Mouse (Mus musculus): ENCODE measurements around the gene Cfap43. TPM values are rescaled to one million over a fixed set of nuclear protein-coding genes. Genes with fewer than 3 reads are reported as not detected.
A peak's percentile ranks its signal among the peaks of the same experiment; 100 is the strongest.

Cfap43 gene
- total RNA-seq (2015; ENCODE audit: low replicate concordance) = not detected in 2 replicates
- total RNA-seq (2017; ENCODE audit: low replicate concordance) = not detected in 2 replicates

- ATAC-seq (replicated peaks; ENCODE audit: low FRiP score, poor library complexity, severe bottlenecking) = peak; percentile 74
Measured at GRCm38 (mm10) chr19:47919126-47919965, at the start of gene Cfap43, which contains the start of gene Itprip. Gene Cfap43, minus strand, starts transcription at chr19:47919287. Gene Itprip, minus strand, starts transcription at chr19:47919299.

- no peak for ATAC-seq (replicated peaks; ENCODE audit: low FRiP score, poor library complexity, severe bottlenecking)
Measured at GRCm38 (mm10) chr19:47958181-47958580, 39.1 kb upstream of the Cfap43 start.

- ATAC-seq (replicated peaks; ENCODE audit: low FRiP score, poor library complexity, severe bottlenecking) = no peak
Measured at GRCm38 (mm10) chr19:47953169-47953568, 34.1 kb upstream of the Cfap43 start.

- ATAC-seq (replicated peaks; ENCODE audit: low FRiP score, poor library complexity, severe bottlenecking) = no peak
Measured at GRCm38 (mm10) chr19:47950946-47951345, 31.9 kb upstream of the Cfap43 start.

GRCm38 (mm10) chr19:47946821-47947465 is 27.9 kb upstream of the Cfap43 start:
- ATAC-seq (replicated peaks; ENCODE audit: low FRiP score, poor library complexity, severe bottlenecking) = no peak

GRCm38 (mm10) chr19:47939361-47939760 is 20.3 kb upstream of the Cfap43 start:
- no peak for ATAC-seq (replicated peaks; ENCODE audit: low FRiP score, poor library complexity, severe bottlenecking)

DNA sequence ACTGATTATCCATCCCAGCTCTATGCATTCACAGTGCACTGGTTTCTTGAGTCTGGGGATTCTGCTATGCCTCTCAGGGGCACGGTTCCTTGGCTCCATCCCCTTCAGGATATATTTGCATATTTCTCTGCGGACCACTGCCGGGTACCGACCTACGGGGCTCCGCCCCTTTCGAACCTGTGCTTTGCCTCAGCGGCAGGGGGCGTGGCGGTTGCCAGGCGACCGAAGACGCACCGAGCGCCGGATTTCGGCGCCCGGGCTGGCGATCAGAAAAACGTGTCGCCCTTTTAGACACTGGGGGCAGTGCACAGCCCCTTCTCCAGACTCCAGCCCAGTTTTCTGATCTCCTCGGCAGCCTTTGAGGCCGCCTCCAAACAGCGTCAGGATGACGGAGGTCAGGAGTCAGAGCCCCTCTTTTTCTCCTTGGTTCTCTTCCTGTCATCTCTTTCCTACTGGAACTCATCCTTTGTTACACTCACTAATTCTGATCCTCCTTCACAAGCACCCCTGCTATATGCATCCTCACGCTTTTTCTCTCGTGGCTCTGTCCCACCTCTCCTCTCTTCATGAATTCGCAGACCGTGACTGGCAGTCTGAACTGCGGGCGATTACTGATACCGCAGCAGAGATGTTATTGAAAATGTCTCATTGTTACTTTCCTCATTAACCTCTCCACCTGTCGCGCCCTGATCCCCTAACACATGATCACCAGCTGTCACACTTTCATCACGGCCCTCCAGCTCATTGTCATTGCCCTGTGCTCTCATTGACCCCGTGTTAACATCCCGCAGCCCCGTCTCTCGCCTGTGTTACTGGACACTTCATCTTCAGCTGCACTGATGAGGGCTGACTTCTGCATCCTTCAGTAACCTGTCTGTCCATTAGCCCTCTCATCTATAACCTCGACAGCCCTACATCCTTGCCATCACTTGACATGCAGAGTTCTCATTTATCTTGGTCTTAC is 18.6 kb upstream of the Cfap43 start, which contains the start of gene Cfap58:
Gene Cfap58, plus strand, starts transcription at position 233 of the 964 bp plus-strand sequence.
- ATAC-seq (replicated peaks; ENCODE audit: low FRiP score, poor library complexity, severe bottlenecking) = no peak

- no peak for ATAC-seq (replicated peaks; ENCODE audit: low FRiP score, poor library complexity, severe bottlenecking)
Measured at GRCm38 (mm10) chr19:47936938-47937337, 17.9 kb upstream of the Cfap43 start.

GRCm38 (mm10) chr19:47936490-47936889 is 17.4 kb upstream of the Cfap43 start:
- no peak for ATAC-seq (replicated peaks; ENCODE audit: low FRiP score, poor library complexity, severe bottlenecking)

GRCm38 (mm10) chr19:47935530-47935929 is 16.4 kb upstream of the Cfap43 start:
- no peak for ATAC-seq (replicated peaks; ENCODE audit: low FRiP score, poor library complexity, severe bottlenecking)

DNA sequence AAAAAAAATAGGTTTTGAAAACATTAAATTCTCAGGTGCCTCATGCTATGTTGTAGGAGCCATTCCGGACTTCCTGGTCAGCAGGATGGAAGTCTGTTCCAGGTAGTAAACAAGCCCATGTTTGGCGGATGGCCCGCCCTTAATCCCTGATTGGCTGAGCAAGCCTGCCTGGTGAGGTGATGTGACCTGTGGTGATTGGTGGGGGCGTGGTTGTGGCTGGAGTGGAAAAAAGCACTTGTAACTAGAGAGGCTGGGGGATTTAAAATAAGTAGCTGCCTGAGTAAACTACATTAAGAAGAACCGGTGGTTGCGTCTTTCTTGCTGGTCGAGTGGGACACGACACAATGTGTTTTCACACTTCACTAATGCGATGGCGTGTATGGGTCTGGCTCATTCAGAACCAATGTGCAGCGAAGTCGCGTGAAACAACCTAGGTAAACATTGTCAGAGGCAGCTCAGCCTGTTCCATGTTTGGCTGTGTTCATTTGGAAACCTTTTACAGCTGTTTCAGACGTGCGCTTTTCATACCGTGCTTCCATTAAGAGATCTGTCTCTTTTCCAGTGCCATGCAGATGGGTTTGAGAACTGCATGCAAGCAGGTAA is 15.7 kb upstream of the Cfap43 start:
- no peak for ATAC-seq (replicated peaks; ENCODE audit: low FRiP score, poor library complexity, severe bottlenecking)

- ATAC-seq (replicated peaks; ENCODE audit: low FRiP score, poor library complexity, severe bottlenecking) = no peak
Measured at GRCm38 (mm10) chr19:47934146-47934545, 15.1 kb upstream of the Cfap43 start.

DNA sequence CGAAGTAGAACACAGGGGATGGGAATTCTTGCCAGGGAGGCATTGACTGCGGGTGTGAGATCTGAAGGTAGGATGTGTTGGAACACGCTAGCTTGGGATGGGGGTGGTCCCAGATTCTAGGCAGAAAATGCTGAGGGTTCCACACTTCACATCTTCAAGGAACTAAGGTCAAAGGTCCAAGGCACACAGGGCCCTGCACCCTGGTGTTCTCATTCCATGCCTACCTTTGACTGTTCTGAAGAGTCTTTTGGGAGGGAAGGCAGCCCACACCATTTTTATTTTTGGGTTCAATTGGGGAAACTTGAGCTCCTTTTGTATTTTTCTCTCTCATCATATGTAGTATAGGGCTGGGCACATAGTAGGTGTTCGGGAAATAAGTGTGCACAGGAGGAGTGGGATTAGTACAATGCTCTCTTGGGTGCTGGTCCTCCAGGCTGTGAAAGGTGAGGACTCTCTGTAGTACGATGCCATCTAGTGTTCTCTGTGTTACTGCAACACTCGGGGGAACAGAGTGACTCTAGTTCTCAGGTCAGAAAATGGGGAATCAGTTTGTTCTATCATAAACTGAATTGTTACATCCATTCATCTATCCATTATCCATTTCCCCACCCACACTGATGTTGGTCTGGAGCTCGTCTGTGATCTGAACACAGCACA is 13.0 kb upstream of the Cfap43 start:
- ATAC-seq (replicated peaks; ENCODE audit: low FRiP score, poor library complexity, severe bottlenecking) = no peak

DNA sequence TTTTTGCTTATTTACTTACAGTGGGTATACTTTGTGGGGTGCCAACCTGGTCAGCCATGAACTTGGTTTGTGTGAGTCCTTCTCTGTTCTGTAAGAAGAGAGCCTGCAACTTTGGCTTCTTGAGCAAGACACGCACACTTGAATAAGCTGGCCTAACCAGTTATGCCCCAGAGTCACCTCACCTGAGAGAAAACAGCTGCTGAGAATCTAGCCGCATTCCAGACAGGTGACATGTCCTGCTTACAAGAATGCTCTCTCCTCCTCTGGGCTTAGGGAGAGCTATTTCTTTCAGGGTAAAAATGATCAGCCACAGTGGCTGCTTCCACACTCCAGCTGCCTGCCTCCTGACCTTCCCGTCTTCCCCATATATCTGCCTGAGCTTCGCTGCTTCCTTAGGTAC is 10.0 kb upstream of the Cfap43 start:
- no peak for ATAC-seq (replicated peaks; ENCODE audit: low FRiP score, poor library complexity, severe bottlenecking)

DNA sequence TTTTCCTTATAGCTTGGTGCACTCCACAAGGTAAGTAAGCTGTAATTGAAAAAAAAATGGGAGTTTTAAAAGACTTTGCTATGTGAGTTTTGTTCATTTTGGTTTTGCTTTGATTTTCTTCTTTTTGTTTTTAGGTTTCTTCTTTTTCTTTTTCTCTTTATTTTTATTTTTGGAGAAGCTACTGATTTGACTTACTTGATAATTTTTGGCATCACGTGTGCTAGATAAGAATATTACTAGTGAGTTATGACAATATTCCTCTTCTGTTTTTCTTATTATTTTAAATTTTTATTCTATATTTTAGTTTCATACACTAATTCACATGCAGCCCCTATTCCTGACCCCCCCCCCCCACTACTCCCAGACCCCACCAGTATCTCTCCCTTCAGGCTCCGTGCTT is 7.9 kb upstream of the Cfap43 start:
- no peak for ATAC-seq (replicated peaks; ENCODE audit: low FRiP score, poor library complexity, severe bottlenecking)

DNA sequence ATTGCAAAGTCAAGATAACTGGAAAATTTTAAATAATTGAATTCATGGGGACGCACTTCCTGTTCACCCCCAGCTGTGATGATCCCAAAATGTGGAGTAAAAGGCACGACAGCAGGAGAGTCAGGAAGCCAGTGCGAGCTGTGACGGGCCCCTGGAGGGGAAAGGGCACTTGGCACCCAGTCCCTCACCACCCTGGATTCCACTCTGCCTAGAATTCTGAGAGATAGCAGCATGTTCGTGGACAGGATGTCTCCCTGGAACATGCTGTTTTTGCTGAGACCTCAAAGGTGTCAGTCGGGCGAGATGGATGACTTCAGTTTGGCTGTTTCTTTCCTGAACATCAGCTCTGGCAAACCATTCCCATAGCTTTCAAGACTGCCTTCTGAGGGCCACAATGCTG is 6.7 kb upstream of the Cfap43 start:
- no peak for ATAC-seq (replicated peaks; ENCODE audit: low FRiP score, poor library complexity, severe bottlenecking)

DNA sequence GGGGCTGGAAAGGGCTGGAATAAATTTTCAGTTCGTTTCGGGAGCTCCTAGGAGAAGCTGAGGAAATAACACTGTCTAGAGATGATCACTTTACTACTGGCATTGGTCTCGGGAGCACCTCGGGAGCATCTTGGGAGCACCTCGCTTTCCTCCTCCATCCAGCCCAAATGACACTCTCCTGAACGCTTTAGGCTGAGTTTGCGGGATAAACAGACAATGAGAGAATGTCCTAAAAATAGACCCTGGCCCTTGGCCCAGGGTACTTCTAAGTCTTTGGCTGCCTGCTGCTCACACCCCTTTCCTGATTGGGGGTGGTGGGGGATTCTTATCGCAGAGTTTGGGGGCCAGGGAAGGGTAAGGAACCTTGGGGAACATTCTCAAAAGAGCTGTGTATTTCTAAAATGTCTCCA is 884 bp upstream of the Cfap43 start:
- no peak for ATAC-seq (replicated peaks; ENCODE audit: low FRiP score, poor library complexity, severe bottlenecking)

DNA sequence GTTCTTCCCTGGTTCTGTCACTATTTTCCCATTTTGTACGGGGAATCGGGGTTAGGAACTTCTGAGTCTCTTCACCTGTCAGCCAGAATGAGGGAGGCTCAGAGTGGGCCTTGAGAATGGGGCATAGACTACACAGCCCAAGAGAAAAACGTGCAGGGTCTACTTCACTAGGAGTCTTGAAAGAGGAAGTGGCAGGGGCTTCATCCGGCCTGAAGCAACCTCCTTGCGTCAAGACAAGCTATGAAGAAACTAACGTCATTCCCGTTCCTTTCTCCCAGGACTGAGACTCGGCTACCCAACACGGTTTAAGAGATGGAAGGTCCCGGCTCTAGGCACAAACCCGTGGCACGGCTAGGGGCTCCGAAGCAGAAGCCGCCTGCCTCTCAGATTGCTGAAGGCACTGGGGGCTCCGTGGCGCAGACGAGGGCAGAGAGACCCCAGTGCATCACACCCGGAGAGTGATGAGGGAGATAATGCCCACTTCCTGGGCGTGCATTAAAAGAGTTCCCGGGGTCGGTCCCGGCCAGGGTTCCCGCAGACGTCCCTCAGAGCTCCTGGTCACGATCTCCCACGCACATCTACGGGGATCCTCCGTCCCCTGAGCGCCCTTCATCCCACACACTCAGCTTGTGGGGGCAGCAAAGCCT is 509 bp downstream of the Cfap43 start:
- peak; percentile 47 for ATAC-seq (replicated peaks; ENCODE audit: low FRiP score, poor library complexity, severe bottlenecking)
